Mouse (Mus musculus) cerebellum, adult 11-12 months (tissue): Measurements from ENCODE around the gene Hmcn1.
A peak's percentile ranks its signal among the peaks of the same experiment; 100 is the strongest.

Experiments
- DNase-seq: peaks from one replicate; pipeline ENCODE4 v3.0.0; 2022

Hmcn1 gene

GRCm38 (mm10) chr1:150873231-150873630 lies 120.0 kb downstream of the Hmcn1 start:
- DNase-seq = peak; percentile 91

- DNase-seq = no peak
Measured at GRCm38 (mm10) chr1:150872105-150872504, 121.1 kb downstream of the Hmcn1 start.

GRCm38 (mm10) chr1:150869189-150869588 lies 124.0 kb downstream of the Hmcn1 start:
- no peak for DNase-seq

GRCm38 (mm10) chr1:150866615-150867014 lies 126.6 kb downstream of the Hmcn1 start:
- no peak for DNase-seq

GRCm38 (mm10) chr1:150857779-150858178 lies 135.5 kb downstream of the Hmcn1 start:
- DNase-seq = no peak

- DNase-seq = no peak
Measured at GRCm38 (mm10) chr1:150833448-150833847, 159.8 kb downstream of the Hmcn1 start.

- DNase-seq = no peak
Measured at GRCm38 (mm10) chr1:150829851-150830250, 163.4 kb downstream of the Hmcn1 start.

GRCm38 (mm10) chr1:150827169-150827568 lies 166.1 kb downstream of the Hmcn1 start:
- no peak for DNase-seq

GRCm38 (mm10) chr1:150824334-150825005 lies 168.8 kb downstream of the Hmcn1 start:
- no peak for DNase-seq

GRCm38 (mm10) chr1:150816035-150816807 lies 177.0 kb downstream of the Hmcn1 start:
- DNase-seq = no peak

GRCm38 (mm10) chr1:150814917-150815316 lies 178.3 kb downstream of the Hmcn1 start:
- no peak for DNase-seq

- DNase-seq = no peak
Measured at GRCm38 (mm10) chr1:150813381-150813780, 179.9 kb downstream of the Hmcn1 start.

GRCm38 (mm10) chr1:150806864-150807263 lies 186.4 kb downstream of the Hmcn1 start:
- DNase-seq = no peak

GRCm38 (mm10) chr1:150805466-150805865 lies 187.8 kb downstream of the Hmcn1 start:
- DNase-seq = no peak

GRCm38 (mm10) chr1:150804235-150805099 lies 188.8 kb downstream of the Hmcn1 start:
- no peak for DNase-seq

- no peak for DNase-seq
Measured at GRCm38 (mm10) chr1:150802642-150803041, 190.6 kb downstream of the Hmcn1 start.

- no peak for DNase-seq
Measured at GRCm38 (mm10) chr1:150800611-150801263, 192.5 kb downstream of the Hmcn1 start.

- DNase-seq = no peak
Measured at GRCm38 (mm10) chr1:150798651-150799050, 194.6 kb downstream of the Hmcn1 start.

GRCm38 (mm10) chr1:150786746-150787145 lies 206.5 kb downstream of the Hmcn1 start:
- no peak for DNase-seq

- DNase-seq = no peak
Measured at GRCm38 (mm10) chr1:150783070-150783842, 210.0 kb downstream of the Hmcn1 start.

- no peak for DNase-seq
Measured at GRCm38 (mm10) chr1:150779902-150780301, 213.3 kb downstream of the Hmcn1 start.

GRCm38 (mm10) chr1:150776741-150777140 lies 216.5 kb downstream of the Hmcn1 start:
- no peak for DNase-seq
